Mouse (Mus musculus): ENCODE data around the gene Rab44.

- TF ChIP-seq EP300 (IDR thresholded peaks at IDR 0.05; ENCODE audit: low read depth) = no peak
- TF ChIP-seq CTCF (IDR thresholded peaks at IDR 0.05; ENCODE audit: low read depth) = no peak
These were observed 29.3 kb downstream of the Rab44 start for GRCm38 (mm10) chr17:29143266-29143665.
